Mouse (Mus musculus): ENCODE results near the gene Dst.

DNA sequence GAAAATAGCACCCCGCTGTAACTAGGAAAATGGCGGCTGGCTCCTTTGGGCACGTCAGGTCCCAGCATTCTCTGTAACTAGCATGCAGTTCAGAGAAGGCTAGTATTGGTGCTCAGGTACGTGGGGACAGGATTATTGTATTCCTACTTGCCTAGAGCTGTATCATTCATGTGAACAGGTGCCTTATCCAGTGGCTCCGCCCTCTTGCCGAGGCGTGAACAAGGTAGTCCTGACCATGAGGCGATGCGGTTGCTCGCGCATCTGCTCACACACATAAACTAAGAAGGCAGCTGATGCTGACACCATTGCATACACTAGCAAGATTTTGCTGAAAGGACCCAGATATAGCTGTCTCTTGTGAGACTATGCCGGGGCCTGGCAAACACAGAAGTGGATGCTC lies 401.4 kb downstream of the Dst start:
- TF ChIP-seq CTCF (IDR thresholded peaks at IDR 0.05; ENCODE audit: low read depth) (no peak), EP300 (IDR thresholded peaks at IDR 0.05; ENCODE audit: low read depth) (no peak)

All from liver, embryonic 14.5 days (tissue).